Mouse (Mus musculus): ENCODE measurements around the gene Ctbp2.

DNA sequence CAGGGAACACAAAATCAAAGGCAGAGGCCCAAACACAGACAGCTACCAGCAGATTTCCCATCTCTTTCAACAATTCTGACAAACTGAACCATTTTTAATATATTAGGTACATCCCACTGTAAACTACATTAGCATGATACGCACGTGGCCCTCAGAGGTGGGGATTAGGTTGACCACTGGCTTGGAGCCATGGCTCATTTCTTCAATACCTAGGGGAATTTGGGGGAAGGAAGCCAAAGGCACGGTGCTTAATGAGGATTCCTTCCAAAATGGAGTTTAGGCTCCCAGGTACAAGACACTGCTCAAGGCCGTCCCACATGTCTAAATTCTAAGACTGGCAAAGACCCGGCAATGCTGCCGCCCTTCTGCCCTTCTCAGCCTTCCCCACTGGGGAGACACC, 121.9 kb downstream of the Ctbp2 start:
- TF ChIP-seq USF1 (IDR thresholded peaks at IDR 0.05; ENCODE audit: low read depth) (no peak), CTCF (IDR thresholded peaks at IDR 0.05; ENCODE audit: control insufficient read depth, insufficient read depth, insufficient read length) (no peak), MAX (IDR thresholded peaks at IDR 0.05) (no peak), MYOD1 (IDR thresholded peaks at IDR 0.05; ENCODE audit: control insufficient read depth, insufficient read length, low read depth) (no peak)
